Mouse (Mus musculus) liver, embryonic 12.5 days (tissue): ENCODE results near the gene Tns2. TPM values are rescaled to one million over a fixed set of nuclear protein-coding genes. Genes with fewer than 3 reads are reported as not detected.
A peak's percentile ranks its signal among the peaks of the same experiment; 100 is the strongest.

Source experiments
- ATAC-seq: fragments of 200-750 bp; cut with Nextera tagmentation; 2 replicates; pipeline ENCODE4 v1.8.0; 2017; ENCODE audit warnings: moderate number of reproducible peaks, mild to moderate bottlenecking, moderate library complexity
- H3K27ac ChIP-seq: fragments of 300-500 bp; sonication (generic); 2 replicates; pipeline ENCODE4 v1.5.1; 2016; ENCODE audit warnings: mild to moderate bottlenecking
- H3K27me3 ChIP-seq: fragments of 300-500 bp; sonication (generic); replicated peaks from 2 replicates; pipeline ENCODE4 v1.6.1; 2016; ENCODE audit warnings: mild to moderate bottlenecking, moderate library complexity
- H3K36me3 ChIP-seq: fragments of 300-500 bp; sonication (generic); 2 replicates; pipeline ENCODE4 v1.6.1; 2016; ENCODE audit warnings: mild to moderate bottlenecking, moderate library complexity
- H3K4me1 ChIP-seq: fragments of 300-500 bp; sonication (generic); 2 replicates; pipeline ENCODE4 v1.6.1; 2016
- H3K4me2 ChIP-seq: fragments of 300-500 bp; sonication (generic); 2 replicates; pipeline ENCODE4 v1.6.1; 2016; ENCODE audit warnings: mild to moderate bottlenecking, moderate library complexity
- H3K4me3 ChIP-seq: fragments of 300-500 bp; sonication (generic); 2 replicates; pipeline ENCODE4 v1.5.1; 2016; ENCODE audit warnings: mild to moderate bottlenecking, moderate library complexity
- H3K9ac ChIP-seq: fragments of 300-500 bp; sonication (generic); 2 replicates; pipeline ENCODE4 v1.6.1; 2016; ENCODE audit warnings: mild to moderate bottlenecking, moderate library complexity
- H3K9me3 ChIP-seq: fragments of 300-500 bp; sonication (generic); replicated peaks from 2 replicates; pipeline ENCODE4 v1.6.1; 2016; ENCODE audit warnings: mild to moderate bottlenecking, moderate library complexity
- WGBS: fragments of 180-500 bp; shearing (Covaris S2); methylation state at CpG from one replicate; pipeline ENCODE4 v1.1.7; 2016; ENCODE audit not compliant: insufficient replicate concordance; 5-methylcytosine and 5-hydroxymethylcytosine counted together
- polyA plus RNA-seq: library from polyadenylated mRNA; unstranded; fragments of >200 nt; fragmentation: Nextera tagmentation; extraction: Ambion mirVana; gene quantifications from 2 replicates; pipeline ENCODE4 v1.2.1, GENCODE M21; 2016

The Tns2 gene
- polyA plus RNA-seq, 1 experiment from 2014 or later: 6.4 TPM

DNA sequence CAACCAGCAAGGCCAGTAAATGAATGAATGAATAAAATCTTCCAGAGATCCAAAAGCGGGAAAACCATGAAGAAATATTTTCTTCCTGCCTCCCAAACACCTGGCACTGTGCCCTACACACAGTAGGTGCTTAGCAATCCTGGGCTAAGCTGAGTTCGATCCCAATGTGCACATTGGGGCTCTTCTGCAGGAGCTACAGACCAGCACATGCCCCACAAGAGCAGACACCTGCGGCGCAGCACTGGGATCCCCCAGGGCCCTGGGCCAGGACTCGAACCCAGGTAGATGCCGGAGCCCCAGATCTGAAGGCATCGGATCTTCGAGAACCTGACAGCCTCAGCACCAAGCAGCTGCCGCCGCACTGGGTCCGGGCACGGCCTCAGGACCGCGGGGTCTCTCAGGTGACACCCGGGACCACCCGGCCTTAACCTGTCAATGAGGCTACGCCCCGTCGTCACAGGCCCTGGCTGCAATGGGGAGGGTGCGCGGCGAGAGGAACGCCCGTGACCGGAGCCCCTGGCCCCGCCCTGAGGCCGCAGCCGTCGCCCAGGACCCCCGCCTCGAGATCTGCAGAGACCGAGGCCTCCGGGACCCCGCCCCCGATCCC is 35.4 kb downstream of the Tns2 start:
- ATAC-seq: peak; percentile 75
- Histone ChIP-seq H3K36me3 (peaks cover 31% of the 10 kb centered on the region), H3K4me3 (peak overlapping the region; percentile 90), H3K27ac (peak overlapping the region; percentile 83), H3K27me3 (no peaks in the 10 kb centered on the region; the same call in 1 of the 2 replicates), H3K9ac (peak overlapping the region; percentile 85), H3K4me1 (peaks cover 24% of the 10 kb centered on the region), H3K9me3 (no peaks in the 10 kb centered on the region), H3K4me2 (peak overlapping the region; percentile 92)
- 4% methylated on average over 34 of the region's 35 CpGs for WGBS

DNA sequence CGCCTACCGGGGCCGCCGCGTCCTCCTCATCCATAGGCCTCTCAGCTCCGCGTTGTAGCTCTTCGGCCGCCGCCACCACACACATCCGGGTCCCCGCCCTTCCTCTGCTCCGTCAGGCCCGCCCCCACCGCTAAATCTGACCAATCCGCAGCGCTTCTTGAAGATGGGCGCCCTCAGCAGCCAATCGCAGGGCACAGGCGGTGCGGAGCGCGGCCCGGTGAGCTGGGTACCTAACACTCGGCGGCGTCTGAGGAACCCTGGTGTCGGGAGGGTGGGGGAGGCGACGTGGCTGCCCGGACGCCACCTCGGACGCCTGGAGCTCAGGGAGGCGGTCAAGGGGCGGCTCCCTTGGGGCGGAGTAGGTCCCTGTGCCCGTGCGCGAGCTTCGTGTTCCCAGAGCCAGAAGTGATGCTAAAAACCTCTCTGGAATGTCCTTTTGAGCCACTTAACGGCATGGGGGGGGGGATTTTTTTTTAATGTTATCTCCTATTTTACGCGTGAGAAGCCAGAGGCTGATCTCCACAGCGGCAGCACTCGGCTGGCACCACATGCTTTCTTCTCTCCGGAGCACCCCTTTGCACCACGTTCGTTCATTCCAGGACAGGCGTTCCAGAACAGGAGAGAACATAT is 36.0 kb downstream of the Tns2 start, which contains the start of gene Spryd3:
Gene Spryd3 (minus strand): TSS at position 106 of the 630 bp plus-strand sequence.
- Histone ChIP-seq H3K4me1 (peaks cover 24% of the 10 kb centered on the region), H3K9ac (peak within 1 kb of the TSS; percentile 85), H3K36me3 (peaks cover 25% of the 10 kb centered on the region), H3K27ac (peak within 1 kb of the TSS; percentile 83), H3K27me3 (no peaks in the 10 kb centered on the region; the same call in 1 of the 2 replicates), H3K9me3 (no peaks in the 10 kb centered on the region), H3K4me3 (peak within 1 kb of the TSS; percentile 90), H3K4me2 (peak within 1 kb of the TSS; percentile 92)
- WGBS: 1% methylated on average over 46 of the region's 50 CpGs
- ATAC-seq: peak; percentile 98

DNA sequence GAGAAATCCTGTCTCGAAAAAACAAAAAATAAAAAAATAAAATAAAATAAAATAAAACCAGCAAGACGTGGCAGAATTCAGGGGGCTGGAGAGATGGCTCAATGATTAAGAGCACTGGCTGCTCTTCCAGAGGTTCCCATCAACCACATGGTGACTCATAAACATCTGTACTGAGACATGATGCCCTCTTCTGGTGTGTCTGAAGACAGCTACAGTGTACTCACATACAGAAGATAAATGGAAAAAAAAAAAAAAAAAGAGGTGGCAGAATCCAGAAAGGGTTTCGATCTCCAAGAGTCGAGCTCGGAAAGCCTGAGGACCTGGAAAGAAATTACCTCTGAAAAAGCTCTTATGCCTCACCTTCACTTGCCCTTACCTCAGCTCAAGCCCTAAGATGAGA is 40.9 kb downstream of the Tns2 start:
- H3K9me3 ChIP-seq: no peaks in the 10 kb centered on the region
- WGBS: 76% methylated on average over 5 of the region's 5 CpGs
- H3K4me1 ChIP-seq: peaks cover 34% of the 10 kb centered on the region
- H3K27me3 ChIP-seq: peaks cover 49% of the 10 kb centered on the region
- no peak overlapping the region for H3K27ac ChIP-seq
- no peaks in the 10 kb centered on the region for H3K36me3 ChIP-seq
- no peak overlapping the region for H3K4me3 ChIP-seq
- H3K9ac ChIP-seq: no peak overlapping the region
- no peak overlapping the region for H3K4me2 ChIP-seq
- no peak for ATAC-seq

DNA sequence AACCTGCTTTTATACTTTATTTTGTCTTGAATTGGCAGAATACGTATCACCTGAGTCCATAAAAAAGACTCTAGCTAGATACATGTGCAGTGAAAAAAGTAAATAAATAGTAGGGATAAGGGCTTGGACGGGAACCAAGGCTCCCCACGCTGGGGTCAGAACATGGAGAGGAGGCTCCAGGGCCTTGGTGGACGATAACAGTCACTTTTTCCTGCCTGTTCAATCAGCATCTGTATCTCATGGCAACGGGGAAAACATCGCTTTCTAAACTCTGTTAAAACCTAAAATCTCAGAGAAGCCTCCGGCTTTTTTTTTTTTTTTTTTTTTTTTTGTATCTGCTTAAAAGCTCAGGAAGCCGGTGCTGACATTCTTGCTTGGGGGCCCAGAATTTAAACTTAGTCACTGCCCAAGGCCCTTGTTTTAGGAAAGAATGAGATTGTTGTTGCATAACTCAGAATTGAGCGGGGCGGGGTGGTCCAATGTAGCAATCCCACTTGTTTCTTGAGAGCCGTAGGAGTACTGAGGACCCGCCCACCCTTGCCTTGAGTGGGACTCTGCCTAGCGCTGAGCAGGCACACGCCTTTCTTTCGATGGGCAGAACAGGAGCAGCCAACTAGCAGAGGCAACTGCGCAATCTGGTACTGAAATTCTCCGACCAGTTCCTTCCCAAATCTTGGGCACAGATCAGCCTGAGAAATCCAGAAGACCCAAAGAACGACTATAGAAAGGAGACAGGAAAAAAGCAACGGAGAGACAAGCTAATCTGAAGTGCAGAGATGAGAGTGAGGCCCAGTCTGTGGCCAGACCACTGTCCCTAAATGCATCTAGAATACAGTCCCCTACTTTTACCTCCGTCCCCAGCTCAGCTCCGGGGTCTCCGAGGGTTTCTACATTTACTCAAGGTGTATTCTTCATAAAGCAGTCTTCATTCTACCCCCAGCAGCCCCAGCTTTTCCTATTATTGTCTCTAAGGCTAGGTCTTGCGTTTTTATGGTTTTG is 43.0 kb downstream of the Tns2 start:
- Histone ChIP-seq H3K4me1 (peaks cover 40% of the 10 kb centered on the region), H3K4me2 (no peak overlapping the region), H3K4me3 (no peak overlapping the region), H3K27me3 (peaks cover 50% of the 10 kb centered on the region), H3K9ac (no peak overlapping the region), H3K27ac (no peak overlapping the region), H3K36me3 (no peaks in the 10 kb centered on the region), H3K9me3 (no peaks in the 10 kb centered on the region)
- no peak for ATAC-seq
- 53% methylated on average over 23 of the region's 23 CpGs for WGBS

DNA sequence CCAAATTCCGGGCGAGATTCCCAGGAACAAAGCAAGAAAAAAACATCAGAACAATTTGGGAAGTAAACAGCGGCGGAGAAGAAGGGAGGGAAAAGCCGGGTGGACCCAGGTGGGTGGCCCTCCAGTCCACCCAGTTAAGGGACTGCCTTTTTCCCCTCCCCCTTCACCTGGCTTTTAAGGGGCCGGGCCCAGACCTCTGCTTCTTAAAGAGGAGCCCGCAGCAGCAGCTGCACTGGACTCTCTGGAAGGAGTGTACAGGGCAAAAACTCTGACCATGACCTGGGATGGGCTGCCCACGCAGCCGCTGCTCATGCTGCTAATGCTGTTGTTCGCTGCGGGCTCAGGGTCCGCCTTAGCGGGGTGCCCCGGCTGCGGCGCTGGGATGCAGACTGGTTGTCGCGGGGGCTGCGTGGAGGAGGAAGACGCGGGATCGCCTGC is 44.1 kb downstream of the Tns2 start, which contains the start of gene Igfbp6:
Gene Igfbp6 (plus strand): TSS at position 89 of the 438 bp plus-strand sequence.
- Histone ChIP-seq H3K4me3 (peak within 1 kb of the TSS; percentile 16; the same call in 1 of the 2 replicates), H3K36me3 (no peaks in the 10 kb centered on the region), H3K4me1 (peaks cover 49% of the 10 kb centered on the region), H3K27me3 (peaks cover 50% of the 10 kb centered on the region), H3K9ac (peak within 1 kb of the TSS; percentile 39; the same call in 1 of the 2 replicates), H3K4me2 (peak within 1 kb of the TSS; percentile 50), H3K9me3 (no peaks in the 10 kb centered on the region), H3K27ac (no peak within 1 kb of the TSS)
- ATAC-seq: no peak
- 21% methylated on average over 22 of the region's 22 CpGs for WGBS

DNA sequence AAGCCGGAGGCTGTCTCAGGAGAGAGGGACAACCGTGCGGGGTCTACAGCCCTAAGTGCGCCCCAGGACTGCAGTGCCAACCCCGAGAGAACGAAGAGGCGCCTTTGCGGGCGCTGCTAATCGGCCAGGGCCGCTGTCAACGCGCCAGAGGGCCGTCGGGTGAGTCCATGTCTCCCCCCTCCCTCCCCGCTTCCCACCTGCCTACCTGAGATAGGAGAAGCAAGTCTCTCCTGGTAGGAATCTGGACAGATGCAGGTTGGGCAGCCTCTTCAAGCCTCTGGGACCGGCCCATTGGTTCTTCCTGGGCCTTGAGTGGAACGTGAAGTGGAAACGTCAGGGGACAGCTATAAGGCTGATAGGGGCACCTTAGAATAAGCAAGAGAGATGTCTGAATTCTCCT is 44.5 kb downstream of the Tns2 start:
- no peak overlapping the region for H3K27ac ChIP-seq
- H3K4me3 ChIP-seq: peak overlapping the region; percentile 16; the same call in 1 of the 2 replicates
- peak overlapping the region; percentile 50 for H3K4me2 ChIP-seq
- WGBS: 22% methylated on average over 19 of the region's 19 CpGs
- no peak for ATAC-seq
- H3K9me3 ChIP-seq: no peaks in the 10 kb centered on the region
- H3K4me1 ChIP-seq: peaks cover 54% of the 10 kb centered on the region
- peaks cover 50% of the 10 kb centered on the region for H3K27me3 ChIP-seq
- no peaks in the 10 kb centered on the region for H3K36me3 ChIP-seq
- H3K9ac ChIP-seq: peak overlapping the region; percentile 39; the same call in 1 of the 2 replicates

DNA sequence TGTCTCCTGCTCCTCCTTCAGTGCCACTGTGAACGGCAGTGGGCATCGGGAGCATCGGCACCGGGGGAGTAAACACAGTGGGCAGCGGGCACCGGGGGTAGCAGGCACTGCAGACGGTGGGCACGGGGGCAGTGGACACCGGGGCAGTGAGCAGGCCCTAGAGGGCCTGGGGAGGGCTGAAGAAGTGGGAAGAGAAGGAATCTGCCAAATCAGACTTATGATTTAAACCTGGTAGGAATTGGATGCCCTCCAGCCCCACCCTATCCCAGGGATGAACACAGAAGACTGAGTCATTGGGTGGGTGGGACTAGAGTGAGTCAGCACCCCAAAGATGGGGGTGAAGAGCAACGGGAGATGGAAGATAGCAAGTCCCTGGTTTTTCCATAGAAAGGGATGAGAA is 45.1 kb downstream of the Tns2 start:
- Histone ChIP-seq H3K4me2 (no peak overlapping the region), H3K4me1 (peaks cover 60% of the 10 kb centered on the region), H3K36me3 (no peaks in the 10 kb centered on the region), H3K27ac (no peak overlapping the region), H3K4me3 (no peak overlapping the region), H3K9ac (no peak overlapping the region), H3K27me3 (peaks cover 50% of the 10 kb centered on the region), H3K9me3 (no peaks in the 10 kb centered on the region)
- no peak for ATAC-seq
- 76% methylated on average over 10 of the region's 10 CpGs for WGBS

DNA sequence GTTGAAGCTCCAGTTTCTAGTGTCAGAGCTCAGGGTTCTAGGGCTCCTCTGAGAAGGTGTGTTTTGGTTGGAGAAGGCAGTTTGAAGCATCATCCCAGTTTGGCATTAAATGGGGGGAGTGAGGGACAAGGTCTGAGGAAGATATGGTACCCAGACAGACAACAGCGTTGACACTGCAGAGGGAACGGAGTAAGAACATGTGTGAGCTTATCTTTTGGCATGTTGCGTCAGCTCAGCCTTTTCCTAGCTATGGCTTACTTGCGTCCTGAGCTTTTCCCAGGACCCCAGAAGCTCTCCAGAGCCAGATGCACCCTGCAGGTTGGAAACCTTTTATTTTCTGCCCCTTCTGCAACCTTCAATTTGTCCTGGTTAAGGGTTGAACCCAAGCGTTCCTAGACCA is 45.9 kb downstream of the Tns2 start:
- 62% methylated on average over 5 of the region's 5 CpGs for WGBS
- H3K27me3 ChIP-seq: peaks cover 50% of the 10 kb centered on the region
- peaks cover 67% of the 10 kb centered on the region for H3K4me1 ChIP-seq

DNA sequence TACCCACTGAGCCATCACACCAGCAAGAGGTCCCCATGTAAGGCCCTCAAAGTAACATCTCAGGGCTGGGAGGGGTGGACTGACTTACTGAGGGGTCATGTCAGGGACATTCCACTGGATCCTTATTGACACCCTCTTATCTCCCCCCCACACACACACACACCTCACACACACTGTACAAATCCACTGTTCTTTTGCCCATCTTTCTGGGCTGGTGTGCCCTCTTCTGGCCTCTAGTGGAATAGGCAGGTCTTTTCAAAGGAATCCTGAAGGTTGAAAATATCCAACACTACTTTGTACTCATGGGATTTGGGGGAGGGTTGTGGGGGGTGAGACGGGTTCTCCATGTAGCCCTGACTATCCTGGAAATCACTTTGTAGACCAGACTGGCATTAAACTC is 46.7 kb downstream of the Tns2 start:
- H3K9me3 ChIP-seq: no peaks in the 10 kb centered on the region
- peaks cover 74% of the 10 kb centered on the region for H3K4me1 ChIP-seq
- H3K27ac ChIP-seq: no peak overlapping the region
- WGBS: 4% methylated on average over 1 of the region's 1 CpGs
- no peak for ATAC-seq
- no peaks in the 10 kb centered on the region for H3K36me3 ChIP-seq
- H3K27me3 ChIP-seq: peaks cover 44% of the 10 kb centered on the region
- H3K4me3 ChIP-seq: no peak overlapping the region
- no peak overlapping the region for H3K9ac ChIP-seq
- no peak overlapping the region for H3K4me2 ChIP-seq

More for the DNA sequence above, 45.9 kb downstream of the Tns2 start:
- no peaks in the 10 kb centered on the region for H3K9me3 ChIP-seq
- ATAC-seq: no peak
- no peak overlapping the region for H3K9ac ChIP-seq
- H3K4me3 ChIP-seq: no peak overlapping the region
- no peak overlapping the region for H3K4me2 ChIP-seq
- H3K27ac ChIP-seq: no peak overlapping the region
- H3K36me3 ChIP-seq: no peaks in the 10 kb centered on the region

DNA sequence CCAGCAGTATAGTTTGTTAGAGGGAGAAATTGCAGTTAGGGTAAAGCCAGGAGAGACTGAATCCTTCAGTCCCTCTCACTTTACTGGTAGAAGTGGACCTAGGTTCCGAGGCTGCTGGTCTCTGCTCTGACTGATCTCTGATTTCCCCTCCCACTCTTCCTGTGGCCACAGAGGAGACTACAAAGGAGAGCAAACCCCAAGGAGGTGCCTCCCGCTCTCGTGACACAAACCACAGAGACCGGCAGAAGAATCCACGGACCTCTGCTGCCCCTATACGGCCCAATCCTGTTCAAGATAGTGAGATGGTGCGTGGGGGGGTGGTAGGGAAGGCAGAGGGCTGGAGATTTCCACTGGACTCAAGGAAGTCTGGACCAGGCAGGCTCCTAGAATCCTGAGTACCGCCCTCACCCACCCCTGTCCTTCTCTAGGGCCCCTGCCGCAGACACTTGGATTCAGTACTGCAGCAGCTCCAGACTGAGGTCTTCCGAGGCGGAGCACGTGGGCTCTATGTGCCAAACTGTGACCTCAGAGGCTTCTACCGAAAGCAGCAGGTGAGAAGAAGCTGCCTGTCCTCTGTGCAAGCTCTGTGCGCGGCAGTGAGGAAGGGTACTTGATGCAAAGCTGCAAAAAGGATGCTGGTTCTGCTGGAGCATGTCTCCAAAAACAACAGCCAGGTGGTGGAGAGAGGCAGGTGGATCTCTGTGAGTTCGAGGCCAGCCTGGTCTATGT is 47.6 kb downstream of the Tns2 start:
- Histone ChIP-seq H3K4me2 (no peak overlapping the region), H3K36me3 (peaks cover under 1% of the 10 kb centered on the region), H3K4me1 (peaks cover 76% of the 10 kb centered on the region), H3K27me3 (peaks cover 35% of the 10 kb centered on the region), H3K9ac (no peak overlapping the region), H3K27ac (no peak overlapping the region), H3K4me3 (no peak overlapping the region), H3K9me3 (no peaks in the 10 kb centered on the region)
- ATAC-seq: no peak
- 40% methylated on average over 16 of the region's 16 CpGs for WGBS

DNA sequence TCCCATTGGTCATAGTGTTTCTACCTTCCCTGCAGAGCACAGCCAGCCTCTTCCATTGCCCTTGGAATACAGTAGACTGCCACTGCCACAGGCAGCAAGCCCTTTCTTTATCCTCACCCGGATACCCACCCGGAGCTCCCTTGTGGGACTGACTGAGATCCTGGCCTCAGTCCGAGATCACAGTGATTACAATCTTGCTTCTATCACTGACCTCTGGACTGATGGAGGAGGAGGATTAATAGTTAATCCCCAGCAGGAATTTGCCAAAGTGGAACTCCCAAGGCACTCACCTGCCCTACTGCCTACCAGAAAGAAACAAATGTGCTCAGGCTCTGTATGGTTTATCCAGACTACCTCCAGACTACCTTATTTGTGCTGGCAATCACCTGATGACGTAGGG is 49.3 kb downstream of the Tns2 start:
- H3K4me2 ChIP-seq: peak overlapping the region; percentile 78
- no peak overlapping the region for H3K9ac ChIP-seq
- peaks cover 18% of the 10 kb centered on the region for H3K27me3 ChIP-seq
- no peak for ATAC-seq
- H3K9me3 ChIP-seq: no peaks in the 10 kb centered on the region
- 65% methylated on average over 4 of the region's 4 CpGs for WGBS
- H3K4me3 ChIP-seq: no peak overlapping the region
- H3K4me1 ChIP-seq: peaks cover 71% of the 10 kb centered on the region
- peak overlapping the region; percentile 90 for H3K27ac ChIP-seq
- H3K36me3 ChIP-seq: peaks cover 17% of the 10 kb centered on the region
